Mouse (Mus musculus): ENCODE measurements around the gene Man1a. TPM values are rescaled to one million over a fixed set of nuclear protein-coding genes. Genes with fewer than 3 reads are reported as not detected.

Man1a gene
- 7.7 and 9.9 TPM in 2 replicates for polyA plus RNA-seq (2015; fragmentation: Nextera tagmentation; extraction: Ambion mirVana)

GRCm38 (mm10) chr10:54076420-54076819 is at the start of gene Man1a:
TSS of gene Man1a (minus strand) at chr10:54076609.
- peaks cover 23% of the 10 kb centered on the region for H3K4me1 ChIP-seq (ENCODE audit: control insufficient read depth, insufficient read depth, low read length)
- no peaks in the 10 kb centered on the region for H3K9me3 ChIP-seq (replicated peaks; ENCODE audit: control insufficient read depth, low read length)
- ATAC-seq (ENCODE audit: insufficient read depth, low FRiP score): no peak
- H3K4me3 ChIP-seq (replicated peaks; ENCODE audit: low read length): peak within 1 kb of the TSS; percentile 75
- H3K27me3 ChIP-seq (ENCODE audit: control insufficient read depth, insufficient read depth, low read length): no peaks in the 10 kb centered on the region
- 12% methylated on average over 4 of the region's 4 CpGs for WGBS
- peak within 1 kb of the TSS; percentile 68; the same call in 1 of the 2 replicates for H3K27ac ChIP-seq (ENCODE audit: low read length)
- H3K4me2 ChIP-seq (ENCODE audit: low read depth, low read length): peak within 1 kb of the TSS; percentile 90
- no peaks in the 10 kb centered on the region for H3K36me3 ChIP-seq (ENCODE audit: control insufficient read depth, insufficient read depth, low read length)
- H3K9ac ChIP-seq (ENCODE audit: low read length): peak within 1 kb of the TSS; percentile 91

GRCm38 (mm10) chr10:54121816-54122215 is 45.4 kb upstream of the Man1a start:
- Histone ChIP-seq H3K4me2 (ENCODE audit: low read depth, low read length) (no peak overlapping the region), H3K27me3 (ENCODE audit: control insufficient read depth, insufficient read depth, low read length) (no peaks in the 10 kb centered on the region), H3K9ac (ENCODE audit: low read length) (no peak overlapping the region), H3K36me3 (ENCODE audit: control insufficient read depth, insufficient read depth, low read length) (no peaks in the 10 kb centered on the region), H3K4me3 (replicated peaks; ENCODE audit: low read length) (no peak overlapping the region), H3K4me1 (ENCODE audit: control insufficient read depth, insufficient read depth, low read length) (no peaks in the 10 kb centered on the region), H3K9me3 (replicated peaks; ENCODE audit: control insufficient read depth, low read length) (no peaks in the 10 kb centered on the region), H3K27ac (ENCODE audit: low read length) (no peak overlapping the region)
- WGBS: 86% methylated on average over 4 of the region's 4 CpGs
- ATAC-seq (ENCODE audit: insufficient read depth, low FRiP score): no peak

- no peaks in the 10 kb centered on the region for H3K27me3 ChIP-seq (ENCODE audit: control insufficient read depth, insufficient read depth, low read length)
- no peak overlapping the region for H3K9ac ChIP-seq (ENCODE audit: low read length)
- ATAC-seq (ENCODE audit: insufficient read depth, low FRiP score): no peak
- H3K27ac ChIP-seq (ENCODE audit: low read length): no peak overlapping the region
- no peak overlapping the region for H3K4me2 ChIP-seq (ENCODE audit: low read depth, low read length)
- no peaks in the 10 kb centered on the region for H3K9me3 ChIP-seq (replicated peaks; ENCODE audit: control insufficient read depth, low read length)
- 55% methylated on average over 2 of the region's 2 CpGs for WGBS
- H3K4me1 ChIP-seq (ENCODE audit: control insufficient read depth, insufficient read depth, low read length): no peaks in the 10 kb centered on the region
- H3K4me3 ChIP-seq (replicated peaks; ENCODE audit: low read length): no peak overlapping the region
- no peaks in the 10 kb centered on the region for H3K36me3 ChIP-seq (ENCODE audit: control insufficient read depth, insufficient read depth, low read length)
Measured at GRCm38 (mm10) chr10:54120375-54120774, 44.0 kb upstream of the Man1a start.

- Histone ChIP-seq H3K4me1 (ENCODE audit: control insufficient read depth, insufficient read depth, low read length) (no peaks in the 10 kb centered on the region), H3K27ac (ENCODE audit: low read length) (no peak overlapping the region), H3K9ac (ENCODE audit: low read length) (no peak overlapping the region), H3K36me3 (ENCODE audit: control insufficient read depth, insufficient read depth, low read length) (no peaks in the 10 kb centered on the region), H3K27me3 (ENCODE audit: control insufficient read depth, insufficient read depth, low read length) (no peaks in the 10 kb centered on the region), H3K4me3 (replicated peaks; ENCODE audit: low read length) (no peak overlapping the region), H3K4me2 (ENCODE audit: low read depth, low read length) (no peak overlapping the region), H3K9me3 (replicated peaks; ENCODE audit: control insufficient read depth, low read length) (no peaks in the 10 kb centered on the region)
- no peak for ATAC-seq (ENCODE audit: insufficient read depth, low FRiP score)
- 66% methylated on average over 2 of the region's 2 CpGs for WGBS
Measured at GRCm38 (mm10) chr10:54119303-54119702, 42.9 kb upstream of the Man1a start.

GRCm38 (mm10) chr10:54118223-54118912 is 42.0 kb upstream of the Man1a start:
- 49% methylated on average over 4 of the region's 4 CpGs for WGBS
- Histone ChIP-seq H3K27ac (ENCODE audit: low read length) (no peak overlapping the region; the same call in none of the 2 replicates), H3K36me3 (ENCODE audit: control insufficient read depth, insufficient read depth, low read length) (no peaks in the 10 kb centered on the region), H3K9me3 (replicated peaks; ENCODE audit: control insufficient read depth, low read length) (no peaks in the 10 kb centered on the region), H3K27me3 (ENCODE audit: control insufficient read depth, insufficient read depth, low read length) (no peaks in the 10 kb centered on the region), H3K4me3 (replicated peaks; ENCODE audit: low read length) (no peak overlapping the region), H3K4me2 (ENCODE audit: low read depth, low read length) (no peak overlapping the region), H3K9ac (ENCODE audit: low read length) (no peak overlapping the region), H3K4me1 (ENCODE audit: control insufficient read depth, insufficient read depth, low read length) (no peaks in the 10 kb centered on the region)
- no peak for ATAC-seq (ENCODE audit: insufficient read depth, low FRiP score)

- H3K36me3 ChIP-seq (ENCODE audit: control insufficient read depth, insufficient read depth, low read length): no peaks in the 10 kb centered on the region
- H3K4me3 ChIP-seq (replicated peaks; ENCODE audit: low read length): no peak overlapping the region
- no peaks in the 10 kb centered on the region for H3K4me1 ChIP-seq (ENCODE audit: control insufficient read depth, insufficient read depth, low read length)
- H3K27ac ChIP-seq (ENCODE audit: low read length): no peak overlapping the region; the same call in 1 of the 2 replicates
- H3K9ac ChIP-seq (ENCODE audit: low read length): no peak overlapping the region
- 24% methylated on average over 4 of the region's 4 CpGs for WGBS
- no peaks in the 10 kb centered on the region for H3K27me3 ChIP-seq (ENCODE audit: control insufficient read depth, insufficient read depth, low read length)
- peak; percentile 86 for ATAC-seq (ENCODE audit: insufficient read depth, low FRiP score)
- no peaks in the 10 kb centered on the region for H3K9me3 ChIP-seq (replicated peaks; ENCODE audit: control insufficient read depth, low read length)
- no peak overlapping the region for H3K4me2 ChIP-seq (ENCODE audit: low read depth, low read length)
Measured at GRCm38 (mm10) chr10:54117763-54118162, 41.4 kb upstream of the Man1a start.

- ATAC-seq (ENCODE audit: insufficient read depth, low FRiP score): no peak
- Histone ChIP-seq H3K9ac (ENCODE audit: low read length) (no peak overlapping the region), H3K27ac (ENCODE audit: low read length) (no peak overlapping the region), H3K4me3 (replicated peaks; ENCODE audit: low read length) (no peak overlapping the region), H3K4me2 (ENCODE audit: low read depth, low read length) (no peak overlapping the region), H3K36me3 (ENCODE audit: control insufficient read depth, insufficient read depth, low read length) (no peaks in the 10 kb centered on the region), H3K9me3 (replicated peaks; ENCODE audit: control insufficient read depth, low read length) (no peaks in the 10 kb centered on the region), H3K27me3 (ENCODE audit: control insufficient read depth, insufficient read depth, low read length) (no peaks in the 10 kb centered on the region), H3K4me1 (ENCODE audit: control insufficient read depth, insufficient read depth, low read length) (no peaks in the 10 kb centered on the region)
- WGBS: 58% methylated on average over 4 of the region's 4 CpGs
Measured at GRCm38 (mm10) chr10:54103671-54104070, 27.3 kb upstream of the Man1a start.

GRCm38 (mm10) chr10:54092081-54092480 is 15.7 kb upstream of the Man1a start:
- Histone ChIP-seq H3K4me2 (ENCODE audit: low read depth, low read length) (no peak overlapping the region), H3K27me3 (ENCODE audit: control insufficient read depth, insufficient read depth, low read length) (no peaks in the 10 kb centered on the region), H3K4me1 (ENCODE audit: control insufficient read depth, insufficient read depth, low read length) (no peaks in the 10 kb centered on the region), H3K27ac (ENCODE audit: low read length) (no peak overlapping the region), H3K36me3 (ENCODE audit: control insufficient read depth, insufficient read depth, low read length) (no peaks in the 10 kb centered on the region), H3K9me3 (replicated peaks; ENCODE audit: control insufficient read depth, low read length) (no peaks in the 10 kb centered on the region), H3K4me3 (replicated peaks; ENCODE audit: low read length) (no peak overlapping the region), H3K9ac (ENCODE audit: low read length) (no peak overlapping the region)
- ATAC-seq (ENCODE audit: insufficient read depth, low FRiP score): no peak

- no peak for ATAC-seq (ENCODE audit: insufficient read depth, low FRiP score)
- no peaks in the 10 kb centered on the region for H3K27me3 ChIP-seq (ENCODE audit: control insufficient read depth, insufficient read depth, low read length)
- WGBS: 84% methylated on average over 6 of the region's 6 CpGs
Measured at GRCm38 (mm10) chr10:54089923-54090322, 13.5 kb upstream of the Man1a start.

More at GRCm38 (mm10) chr10:54089923-54090322, 13.5 kb upstream of the Man1a start:
- H3K36me3 ChIP-seq (ENCODE audit: control insufficient read depth, insufficient read depth, low read length): no peaks in the 10 kb centered on the region
- H3K9me3 ChIP-seq (replicated peaks; ENCODE audit: control insufficient read depth, low read length): no peaks in the 10 kb centered on the region
- H3K4me2 ChIP-seq (ENCODE audit: low read depth, low read length): no peak overlapping the region
- no peak overlapping the region for H3K27ac ChIP-seq (ENCODE audit: low read length)
- H3K4me1 ChIP-seq (ENCODE audit: control insufficient read depth, insufficient read depth, low read length): no peaks in the 10 kb centered on the region
- no peak overlapping the region for H3K9ac ChIP-seq (ENCODE audit: low read length)
- H3K4me3 ChIP-seq (replicated peaks; ENCODE audit: low read length): no peak overlapping the region
